Mouse (Mus musculus): Measurements from ENCODE around the gene Tnik. TPM values are rescaled to one million over a fixed set of nuclear protein-coding genes. Genes with fewer than 3 reads are reported as not detected.

Tnik gene
- polyA plus RNA-seq, 1 experiment from 2014 or later: 12.9 TPM

GRCm38 (mm10) chr3:28410269-28410668 lies 147.3 kb downstream of the Tnik start:
- Histone ChIP-seq H3K4me2 (replicated peaks) (no peak overlapping the region), H3K4me1 (no peaks in the 10 kb centered on the region), H3K9ac (no peak overlapping the region), H3K36me3 (no peaks in the 10 kb centered on the region), H3K4me3 (replicated peaks) (no peak overlapping the region), H3K27ac (replicated peaks) (no peak overlapping the region), H3K27me3 (no peaks in the 10 kb centered on the region), H3K9me3 (replicated peaks) (no peaks in the 10 kb centered on the region)
- ATAC-seq (ENCODE audit: insufficient number of reproducible peaks, low FRiP score, low TSS enrichment, low read depth): no peak
- 79% methylated on average over 3 of the region's 3 CpGs for WGBS

DNA sequence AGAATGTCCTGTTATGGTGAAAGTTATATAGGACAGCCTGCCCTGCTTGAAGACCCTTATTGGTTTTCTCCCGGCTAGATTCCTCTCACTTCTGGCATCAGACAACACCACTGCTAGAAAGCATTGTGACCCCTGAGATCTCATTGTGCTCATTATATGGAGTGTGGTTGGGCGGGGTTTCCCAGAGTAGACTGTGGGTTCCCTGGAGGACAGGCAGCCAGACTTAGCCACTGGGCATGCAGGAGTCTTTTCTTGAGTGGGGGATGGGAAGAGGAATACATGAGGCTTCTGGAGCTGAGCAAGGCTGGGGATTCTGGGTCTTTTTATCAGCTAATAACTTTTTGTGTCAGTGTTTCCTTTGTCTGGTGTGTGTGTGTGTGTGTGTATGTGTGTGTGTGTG lies 153.0 kb downstream of the Tnik start:
- 32% methylated on average over 2 of the region's 2 CpGs for WGBS
- Histone ChIP-seq H3K36me3 (no peaks in the 10 kb centered on the region), H3K9me3 (replicated peaks) (no peaks in the 10 kb centered on the region), H3K4me3 (replicated peaks) (no peak overlapping the region), H3K27ac (replicated peaks) (no peak overlapping the region), H3K27me3 (no peaks in the 10 kb centered on the region), H3K4me1 (no peaks in the 10 kb centered on the region), H3K9ac (no peak overlapping the region), H3K4me2 (replicated peaks) (no peak overlapping the region)
- peak; percentile 72; the same call in 1 of the 2 replicates for ATAC-seq (ENCODE audit: insufficient number of reproducible peaks, low FRiP score, low TSS enrichment, low read depth)

- ATAC-seq (ENCODE audit: insufficient number of reproducible peaks, low FRiP score, low TSS enrichment, low read depth): no peak
- no peak overlapping the region for H3K4me3 ChIP-seq (replicated peaks)
- no peak overlapping the region for H3K27ac ChIP-seq (replicated peaks)
- H3K4me1 ChIP-seq: no peaks in the 10 kb centered on the region
- no peak overlapping the region for H3K9ac ChIP-seq
- no peaks in the 10 kb centered on the region for H3K36me3 ChIP-seq
- WGBS: 62% methylated on average over 5 of the region's 5 CpGs
- no peaks in the 10 kb centered on the region for H3K27me3 ChIP-seq
- no peaks in the 10 kb centered on the region for H3K9me3 ChIP-seq (replicated peaks)
- no peak overlapping the region for H3K4me2 ChIP-seq (replicated peaks)
Measured at GRCm38 (mm10) chr3:28417091-28417715, 154.2 kb downstream of the Tnik start.

DNA sequence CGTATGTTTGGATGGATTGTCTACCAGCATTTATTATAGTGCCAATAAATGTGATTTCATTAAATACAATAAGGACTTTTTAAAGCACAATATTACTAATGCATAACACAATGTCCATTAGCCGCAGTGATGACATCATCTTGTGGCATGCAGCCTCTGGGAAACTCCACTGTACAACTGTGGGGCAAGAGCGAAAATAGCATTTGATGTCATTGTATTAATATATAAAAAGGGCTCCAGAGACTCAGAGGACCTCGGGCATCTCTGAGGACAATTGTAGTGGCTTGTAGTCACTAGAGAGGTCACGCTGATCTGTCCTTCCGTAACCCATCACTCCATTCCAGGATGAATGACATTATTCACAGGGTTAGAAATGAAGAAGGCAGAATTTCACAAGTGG lies 157.2 kb downstream of the Tnik start:
- Histone ChIP-seq H3K4me2 (replicated peaks) (no peak overlapping the region), H3K4me3 (replicated peaks) (no peak overlapping the region), H3K27ac (replicated peaks) (no peak overlapping the region), H3K27me3 (no peaks in the 10 kb centered on the region), H3K9ac (no peak overlapping the region), H3K9me3 (replicated peaks) (no peaks in the 10 kb centered on the region), H3K4me1 (no peaks in the 10 kb centered on the region), H3K36me3 (no peaks in the 10 kb centered on the region)
- ATAC-seq (ENCODE audit: insufficient number of reproducible peaks, low FRiP score, low TSS enrichment, low read depth): no peak
- WGBS: 70% methylated on average over 6 of the region's 6 CpGs

GRCm38 (mm10) chr3:28420698-28421097 lies 157.7 kb downstream of the Tnik start:
- Histone ChIP-seq H3K4me1 (no peaks in the 10 kb centered on the region), H3K27ac (replicated peaks) (no peak overlapping the region), H3K9me3 (replicated peaks) (no peaks in the 10 kb centered on the region), H3K27me3 (no peaks in the 10 kb centered on the region), H3K4me2 (replicated peaks) (no peak overlapping the region), H3K9ac (no peak overlapping the region), H3K4me3 (replicated peaks) (no peak overlapping the region), H3K36me3 (no peaks in the 10 kb centered on the region)
- no peak for ATAC-seq (ENCODE audit: insufficient number of reproducible peaks, low FRiP score, low TSS enrichment, low read depth)
- WGBS: 53% methylated on average over 3 of the region's 3 CpGs

- H3K4me2 ChIP-seq (replicated peaks): no peak overlapping the region
- H3K9ac ChIP-seq: no peak overlapping the region
- no peaks in the 10 kb centered on the region for H3K9me3 ChIP-seq (replicated peaks)
- H3K27me3 ChIP-seq: no peaks in the 10 kb centered on the region
- WGBS: 62% methylated on average over 6 of the region's 6 CpGs
- H3K36me3 ChIP-seq: no peaks in the 10 kb centered on the region
- no peak overlapping the region for H3K4me3 ChIP-seq (replicated peaks)
- no peak for ATAC-seq (ENCODE audit: insufficient number of reproducible peaks, low FRiP score, low TSS enrichment, low read depth)
- no peak overlapping the region for H3K27ac ChIP-seq (replicated peaks)
- no peaks in the 10 kb centered on the region for H3K4me1 ChIP-seq
Measured at GRCm38 (mm10) chr3:28421798-28422197, 158.8 kb downstream of the Tnik start.

DNA sequence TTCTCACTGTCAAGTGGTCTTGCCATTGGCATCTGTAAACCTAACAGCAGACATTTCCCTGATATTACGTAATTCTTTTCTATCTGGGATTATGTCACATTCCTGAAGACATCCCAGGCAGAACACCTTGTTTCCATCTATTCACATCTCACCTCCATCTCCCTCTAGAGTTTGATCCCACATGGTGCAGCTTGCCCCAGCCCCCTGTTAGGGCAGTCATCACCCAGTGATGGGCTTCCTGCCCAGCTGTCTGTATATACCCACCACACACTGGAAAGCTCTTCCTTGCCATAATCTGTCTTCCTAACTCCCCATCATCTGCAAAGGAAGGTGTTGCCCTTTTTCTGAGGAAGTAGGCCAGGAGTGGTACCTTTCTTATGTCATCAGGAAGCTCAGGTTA lies 159.2 kb downstream of the Tnik start:
- Histone ChIP-seq H3K9ac (no peak overlapping the region), H3K27me3 (no peaks in the 10 kb centered on the region)

GRCm38 (mm10) chr3:28425911-28426310 lies 162.9 kb downstream of the Tnik start:
- 79% methylated on average over 6 of the region's 6 CpGs for WGBS
- no peaks in the 10 kb centered on the region for H3K4me1 ChIP-seq
- H3K36me3 ChIP-seq: no peaks in the 10 kb centered on the region
- no peaks in the 10 kb centered on the region for H3K9me3 ChIP-seq (replicated peaks)
- no peak for ATAC-seq (ENCODE audit: insufficient number of reproducible peaks, low FRiP score, low TSS enrichment, low read depth)
- H3K4me2 ChIP-seq (replicated peaks): no peak overlapping the region
- no peaks in the 10 kb centered on the region for H3K27me3 ChIP-seq
- no peak overlapping the region for H3K27ac ChIP-seq (replicated peaks)
- H3K9ac ChIP-seq: no peak overlapping the region
- no peak overlapping the region for H3K4me3 ChIP-seq (replicated peaks)

More for the DNA sequence above, 159.2 kb downstream of the Tnik start:
- Histone ChIP-seq H3K27ac (replicated peaks) (no peak overlapping the region), H3K4me3 (replicated peaks) (no peak overlapping the region), H3K9me3 (replicated peaks) (no peaks in the 10 kb centered on the region), H3K36me3 (no peaks in the 10 kb centered on the region), H3K4me1 (no peaks in the 10 kb centered on the region), H3K4me2 (replicated peaks) (no peak overlapping the region)
- 71% methylated on average over 1 of the region's 1 CpGs for WGBS
- ATAC-seq (ENCODE audit: insufficient number of reproducible peaks, low FRiP score, low TSS enrichment, low read depth): no peak

DNA sequence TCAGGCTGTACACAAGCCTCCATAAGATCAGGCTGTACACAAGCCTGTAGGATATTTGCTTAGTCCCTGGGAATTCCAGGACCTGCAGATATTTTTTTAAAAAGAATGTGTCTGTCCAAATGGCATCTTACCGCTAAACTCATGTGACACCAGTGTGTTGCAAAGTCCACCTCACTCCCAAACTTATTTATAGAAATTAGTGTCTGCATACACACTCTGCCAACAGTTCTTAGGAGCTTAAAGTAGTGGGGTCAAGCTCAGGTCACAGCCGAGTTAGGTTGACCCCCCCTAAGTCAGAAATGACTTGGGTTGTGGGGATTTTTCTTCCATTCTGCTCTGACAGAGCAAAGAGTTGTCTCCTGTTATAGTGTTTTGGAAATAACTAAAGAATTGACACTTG lies 168.4 kb downstream of the Tnik start:
- H3K9me3 ChIP-seq (replicated peaks): no peaks in the 10 kb centered on the region
- no peak overlapping the region for H3K27ac ChIP-seq (replicated peaks)
- no peak overlapping the region for H3K4me3 ChIP-seq (replicated peaks)
- H3K4me2 ChIP-seq (replicated peaks): no peak overlapping the region
- no peak overlapping the region for H3K9ac ChIP-seq
- 80% methylated on average over 2 of the region's 2 CpGs for WGBS
- H3K27me3 ChIP-seq: no peaks in the 10 kb centered on the region
- no peaks in the 10 kb centered on the region for H3K36me3 ChIP-seq
- no peaks in the 10 kb centered on the region for H3K4me1 ChIP-seq
- ATAC-seq (ENCODE audit: insufficient number of reproducible peaks, low FRiP score, low TSS enrichment, low read depth): no peak

- no peak overlapping the region for H3K4me3 ChIP-seq (replicated peaks)
- H3K4me2 ChIP-seq (replicated peaks): no peak overlapping the region
- H3K27me3 ChIP-seq: no peaks in the 10 kb centered on the region
- H3K4me1 ChIP-seq: no peaks in the 10 kb centered on the region
- no peak overlapping the region for H3K27ac ChIP-seq (replicated peaks)
- WGBS: 85% methylated on average over 5 of the region's 5 CpGs
- no peak overlapping the region for H3K9ac ChIP-seq
- no peak for ATAC-seq (ENCODE audit: insufficient number of reproducible peaks, low FRiP score, low TSS enrichment, low read depth)
- no peaks in the 10 kb centered on the region for H3K36me3 ChIP-seq
- no peaks in the 10 kb centered on the region for H3K9me3 ChIP-seq (replicated peaks)
Measured at GRCm38 (mm10) chr3:28432321-28432720, 169.3 kb downstream of the Tnik start.

GRCm38 (mm10) chr3:28435478-28435877 lies 172.5 kb downstream of the Tnik start:
- Histone ChIP-seq H3K27me3 (no peaks in the 10 kb centered on the region), H3K4me2 (replicated peaks) (no peak overlapping the region), H3K36me3 (no peaks in the 10 kb centered on the region), H3K27ac (replicated peaks) (no peak overlapping the region), H3K9me3 (replicated peaks) (no peaks in the 10 kb centered on the region), H3K4me3 (replicated peaks) (no peak overlapping the region), H3K9ac (no peak overlapping the region), H3K4me1 (no peaks in the 10 kb centered on the region)
- 82% methylated on average over 5 of the region's 5 CpGs for WGBS
- ATAC-seq (ENCODE audit: insufficient number of reproducible peaks, low FRiP score, low TSS enrichment, low read depth): no peak

DNA sequence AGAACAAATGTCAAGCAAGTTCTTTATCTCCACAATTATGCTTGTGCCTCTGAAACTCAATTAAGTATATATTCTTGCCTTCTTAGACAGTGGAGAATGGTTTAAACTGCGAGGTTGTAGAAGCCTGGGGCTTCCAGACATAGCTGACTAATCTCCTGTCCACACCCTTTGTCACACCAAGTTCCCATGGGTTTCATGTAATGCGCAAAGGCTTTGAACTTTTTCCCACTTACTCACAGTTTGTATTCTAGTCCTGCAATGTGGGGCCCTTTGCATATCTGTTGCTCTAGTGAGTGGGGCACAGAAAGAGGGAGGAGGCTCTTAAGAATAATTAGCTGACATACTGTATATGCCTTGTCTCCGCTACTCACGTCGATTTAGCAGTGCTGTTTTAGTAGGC lies 174.4 kb downstream of the Tnik start:
- no peaks in the 10 kb centered on the region for H3K36me3 ChIP-seq
- no peak overlapping the region for H3K4me3 ChIP-seq (replicated peaks)
- H3K4me2 ChIP-seq (replicated peaks): no peak overlapping the region
- ATAC-seq (ENCODE audit: insufficient number of reproducible peaks, low FRiP score, low TSS enrichment, low read depth): no peak
- 65% methylated on average over 5 of the region's 5 CpGs for WGBS
- no peaks in the 10 kb centered on the region for H3K4me1 ChIP-seq
- H3K9me3 ChIP-seq (replicated peaks): no peaks in the 10 kb centered on the region
- no peaks in the 10 kb centered on the region for H3K27me3 ChIP-seq
- H3K9ac ChIP-seq: no peak overlapping the region
- H3K27ac ChIP-seq (replicated peaks): no peak overlapping the region
